Mouse (Mus musculus): Measurements from ENCODE around the gene Hddc3.
A peak's percentile ranks its signal among the peaks of the same experiment; 100 is the strongest.

DNA sequence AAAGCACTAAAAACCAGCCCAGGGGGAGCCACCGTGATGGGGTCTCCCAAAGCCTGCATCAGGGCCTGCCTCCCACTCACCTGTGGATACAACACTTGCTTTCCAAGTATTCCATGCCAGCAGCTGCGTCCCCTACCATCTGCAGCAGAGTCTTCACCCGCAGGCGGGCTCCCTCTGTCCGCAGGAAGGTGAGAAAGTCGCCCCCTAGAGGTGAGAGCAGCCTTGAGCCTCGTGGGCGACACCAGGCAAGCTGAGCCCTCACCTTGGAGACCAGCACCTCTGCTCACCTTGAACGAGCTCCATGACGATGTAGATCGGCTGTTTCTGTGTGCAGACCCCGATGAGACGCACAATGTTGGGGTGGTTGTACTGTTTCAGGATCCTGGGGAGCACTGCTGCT, 36.6 kb downstream of the Hddc3 start:
- TF ChIP-seq CTCF (conservative IDR thresholded peaks at IDR 0.05 in 1 of 2, IDR thresholded peaks at IDR 0.05 in 1 of 2; ENCODE audit: low read depth in 2 of 2, low read length in 2 of 2) (peak; percentile 8 to 57; a peak in 3 of 4 replicates), SMC3 (IDR thresholded peaks at IDR 0.05; ENCODE audit: low read depth, low read length) (peak; percentile 20; the same call in 1 of the 2 replicates)
